Mouse (Mus musculus) B cell, adult 62 days (primary cell): ENCODE results near the gene Csl. TPM values are rescaled to one million over a fixed set of nuclear protein-coding genes. Genes with fewer than 3 reads are reported as not detected.

Source experiments
- total RNA-seq: library from RNA; stranded (reverse); gene quantifications from 4 replicates; pipeline ENCODE4 v1.2.4, GENCODE M21; 2023

The Csl gene
- total RNA-seq = 0.30 to 0.66 TPM (median 0.49 TPM) in 3 of 4 replicates, not detected in the other

DNA sequence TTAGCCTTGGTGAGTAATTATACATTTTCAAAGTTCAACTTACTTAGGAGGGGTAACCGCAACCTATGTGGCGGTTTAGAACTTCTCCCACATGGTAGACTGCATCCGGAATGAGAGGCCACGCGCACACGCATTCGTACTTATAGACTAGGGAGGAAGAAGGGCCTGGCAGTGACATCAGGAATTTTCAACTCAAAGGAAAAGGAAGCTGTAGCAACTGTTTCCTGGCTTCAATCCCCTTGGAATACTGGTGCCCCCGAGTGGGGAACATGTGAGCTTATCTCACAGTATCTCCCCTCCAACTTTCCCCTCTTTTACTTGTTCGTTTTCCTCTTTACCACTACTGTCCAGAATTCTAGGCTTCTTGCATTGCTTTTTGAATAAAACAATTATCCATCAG is at the start of gene Csl:
Gene Csl (minus strand): TSS at position 101 of the 400 bp plus-strand sequence.

